Mouse (Mus musculus): ENCODE measurements around the gene Pih1d2.

Gene Pih1d2

DNA sequence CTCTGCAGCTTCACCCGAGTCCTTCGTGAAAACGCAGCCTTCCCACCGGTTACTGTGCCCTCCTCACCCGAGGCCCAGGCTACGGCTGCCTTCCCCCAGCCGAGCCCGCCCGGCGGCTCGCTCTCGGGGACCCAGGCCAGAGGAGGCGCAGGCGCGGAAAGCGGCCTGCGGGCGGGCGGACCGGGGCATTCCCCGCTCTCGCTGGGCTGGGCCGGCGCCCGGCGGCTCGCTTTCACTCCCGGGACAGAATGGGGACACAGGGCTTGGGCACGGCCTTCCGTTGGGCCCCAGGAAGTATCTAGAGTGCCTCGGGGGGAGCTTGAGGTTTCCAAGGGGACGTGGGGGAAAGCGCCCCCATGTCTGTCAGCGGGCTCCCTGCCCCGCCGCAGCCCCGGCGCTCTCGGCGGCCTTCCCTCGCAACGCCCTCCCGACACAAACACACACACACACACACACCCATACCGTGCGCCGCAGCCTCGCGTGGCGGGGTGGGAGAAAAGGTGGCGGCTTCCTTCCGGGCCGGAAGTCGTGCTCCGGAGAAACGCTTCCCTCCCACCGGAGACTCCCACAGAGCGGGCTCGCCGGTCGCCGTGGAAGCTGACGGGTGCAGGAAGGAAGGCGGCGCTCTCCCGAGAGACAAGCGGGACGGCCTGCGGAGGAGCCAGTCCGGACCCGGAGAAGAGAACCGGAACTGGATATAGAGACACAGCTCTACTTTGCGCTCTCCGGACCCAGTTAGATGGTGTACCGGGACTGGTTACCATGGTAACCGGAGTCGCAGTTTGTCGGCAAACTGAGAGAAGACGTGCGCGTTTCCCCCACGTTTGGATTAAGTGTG, at the start of gene Pih1d2, which contains the start of gene Nkapd1:
Gene Pih1d2, plus strand, starts transcription at position 556 of the 838 bp plus-strand sequence.
Gene Nkapd1, minus strand, starts transcription at position 699 of the 838 bp plus-strand sequence.
- peak; percentile 83 for DNase-seq (ENCODE audit: low read depth, low spot score)

DNA sequence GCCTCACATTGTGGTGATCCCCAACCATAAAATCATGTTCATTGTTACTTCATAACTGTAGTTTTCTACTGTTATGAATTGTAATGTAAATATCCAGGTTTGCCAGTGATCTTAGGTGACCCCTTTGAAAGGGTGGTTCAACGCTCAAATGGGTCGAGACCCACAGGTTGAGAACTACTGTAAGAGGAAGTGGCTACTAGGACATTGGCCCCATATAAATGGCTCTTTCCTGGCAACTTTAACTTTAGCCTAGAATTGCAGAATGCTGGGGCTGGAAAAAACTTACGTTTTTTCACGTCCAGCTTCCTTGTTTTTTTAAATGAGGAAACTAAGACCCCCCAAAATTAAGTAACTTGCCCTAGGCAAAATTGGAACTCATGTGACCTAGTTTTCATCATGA, 49.7 kb upstream of the Pih1d2 start:
- no peak for DNase-seq (ENCODE audit: low read depth, low spot score)

DNA sequence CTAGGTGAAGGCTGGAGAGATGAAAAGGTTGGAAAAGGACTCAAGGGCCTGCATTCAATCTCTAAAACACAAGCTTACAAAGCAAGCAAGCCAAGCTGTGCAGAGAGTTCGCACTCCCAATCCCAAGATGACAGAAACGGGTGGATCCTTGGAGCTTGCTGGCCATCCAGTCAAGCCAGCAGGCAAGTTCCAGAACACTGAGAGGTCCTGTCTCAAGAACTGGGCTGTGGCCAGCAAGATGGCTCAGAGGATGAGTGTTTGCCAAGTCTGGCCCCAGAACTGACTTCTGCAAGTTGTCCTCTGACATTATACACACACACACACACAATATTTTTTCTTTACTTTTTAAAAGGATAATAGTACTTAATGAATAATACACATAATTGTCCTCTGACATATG, 49.2 kb upstream of the Pih1d2 start:
- DNase-seq (ENCODE audit: low read depth, low spot score), result no peak

DNA sequence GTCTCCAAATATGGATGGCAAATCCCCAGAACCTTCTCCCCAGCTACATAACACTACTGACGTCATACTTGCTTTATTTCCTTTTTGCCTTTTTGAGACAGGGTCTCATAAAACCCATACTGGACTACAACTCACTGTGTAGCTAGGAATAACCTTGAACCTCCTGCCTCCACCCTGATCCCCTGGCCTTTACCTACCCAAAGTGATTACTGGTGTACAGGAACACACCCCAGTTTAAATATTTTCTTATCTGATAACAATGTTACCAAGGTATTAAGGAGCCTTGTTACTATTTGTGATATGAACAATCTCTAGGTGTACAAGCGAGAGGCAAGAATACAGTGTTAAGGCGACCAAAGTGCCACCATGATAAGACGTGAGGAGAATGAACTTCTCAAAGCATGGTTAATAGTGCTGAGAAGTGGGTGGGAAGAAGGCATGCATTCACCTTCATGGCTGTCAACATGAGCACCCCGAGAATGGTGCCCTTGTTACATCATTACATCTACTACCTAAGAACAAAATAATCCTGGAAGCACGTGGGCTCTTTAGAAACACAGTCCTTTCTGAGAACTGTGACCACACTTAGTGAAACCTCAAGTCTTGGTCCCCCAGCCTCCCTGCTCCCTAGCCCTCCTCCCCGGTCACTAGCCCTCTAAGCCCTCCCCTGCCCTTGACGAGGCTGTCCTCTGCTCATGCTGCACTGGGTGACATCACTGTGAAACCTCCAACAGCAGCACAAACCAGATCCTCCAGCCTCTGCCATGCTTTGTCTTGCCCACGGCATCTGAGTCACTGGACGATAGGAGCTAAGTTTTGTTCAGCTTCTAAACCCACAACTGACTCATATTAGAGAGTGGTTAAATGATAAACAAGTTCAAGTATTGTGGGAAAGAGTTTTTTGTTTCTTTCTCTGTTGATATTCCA, 47.3 kb upstream of the Pih1d2 start:
- no peak for DNase-seq (ENCODE audit: low read depth, low spot score)

DNA sequence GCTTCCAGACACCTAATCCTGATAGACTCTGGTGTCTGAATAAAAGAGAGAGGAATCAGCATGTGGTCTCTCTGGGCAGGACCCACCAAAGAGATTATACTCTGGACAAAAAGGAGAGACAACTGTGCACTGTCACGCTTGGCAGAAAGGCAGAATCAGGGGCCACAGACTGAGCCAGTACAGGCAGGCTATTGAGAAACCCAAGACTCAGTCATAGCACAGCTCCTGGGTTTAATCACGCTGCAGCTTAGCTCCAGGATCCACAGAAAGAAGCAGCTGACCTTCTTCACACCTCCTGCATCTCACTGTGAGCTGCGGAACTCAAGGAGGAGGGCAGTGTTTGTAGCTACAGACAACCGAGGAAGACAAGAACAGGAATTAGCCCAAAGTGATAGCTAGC, 36.8 kb upstream of the Pih1d2 start:
- no peak for DNase-seq (ENCODE audit: low read depth, low spot score)

DNA sequence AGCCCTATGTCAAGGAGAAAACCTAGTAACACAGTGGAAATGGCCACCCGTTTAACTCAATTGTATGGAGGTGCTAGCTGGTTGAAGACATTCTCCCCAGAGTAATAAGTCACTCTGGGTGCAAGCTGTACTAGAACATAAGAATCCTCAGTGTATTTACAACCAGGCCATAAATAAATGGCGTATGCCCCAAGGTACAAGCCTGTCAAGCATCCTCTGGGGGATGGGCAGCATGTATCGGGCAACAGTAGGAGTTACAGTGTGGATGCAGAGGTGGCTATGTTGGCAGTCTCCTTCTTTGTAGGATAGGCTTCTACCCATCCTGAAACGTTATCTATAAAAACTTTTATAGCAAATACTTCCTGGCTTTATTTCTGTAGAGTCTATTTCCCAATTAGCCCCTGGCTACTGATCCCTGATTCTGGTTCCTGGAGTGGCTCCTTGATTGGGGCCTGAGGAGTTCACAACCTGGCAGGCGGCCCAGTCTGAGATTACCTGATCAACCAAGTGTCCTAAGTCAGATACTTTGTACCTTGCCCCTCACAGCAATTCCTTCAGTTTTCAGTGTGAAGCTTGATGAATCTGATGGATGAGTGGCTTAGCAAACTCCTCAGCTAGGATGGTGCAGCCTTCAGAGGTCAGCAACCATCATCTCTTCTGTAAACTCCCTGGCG, 31.8 kb upstream of the Pih1d2 start:
- DNase-seq (ENCODE audit: low read depth, low spot score), result no peak

DNA sequence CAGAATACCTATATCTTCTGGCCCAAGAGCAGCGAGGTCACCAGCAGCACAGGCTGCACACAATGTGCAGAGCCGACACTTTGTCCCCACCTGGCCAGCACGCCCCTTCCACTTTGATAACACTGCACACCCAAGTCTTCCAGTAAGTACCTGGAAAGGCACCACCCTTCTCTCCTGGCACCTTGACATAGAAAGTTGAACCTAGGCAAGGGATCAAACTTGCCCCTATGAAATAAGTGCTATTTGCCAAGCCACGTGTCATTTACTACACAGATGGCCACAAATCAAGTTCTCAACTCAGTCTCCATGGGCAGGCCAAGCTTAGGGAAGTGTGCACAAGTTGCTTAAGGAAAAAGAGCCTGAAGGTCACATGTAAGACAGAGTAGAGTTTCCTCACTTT, 30.2 kb upstream of the Pih1d2 start:
- no peak for DNase-seq (ENCODE audit: low read depth, low spot score)

DNA sequence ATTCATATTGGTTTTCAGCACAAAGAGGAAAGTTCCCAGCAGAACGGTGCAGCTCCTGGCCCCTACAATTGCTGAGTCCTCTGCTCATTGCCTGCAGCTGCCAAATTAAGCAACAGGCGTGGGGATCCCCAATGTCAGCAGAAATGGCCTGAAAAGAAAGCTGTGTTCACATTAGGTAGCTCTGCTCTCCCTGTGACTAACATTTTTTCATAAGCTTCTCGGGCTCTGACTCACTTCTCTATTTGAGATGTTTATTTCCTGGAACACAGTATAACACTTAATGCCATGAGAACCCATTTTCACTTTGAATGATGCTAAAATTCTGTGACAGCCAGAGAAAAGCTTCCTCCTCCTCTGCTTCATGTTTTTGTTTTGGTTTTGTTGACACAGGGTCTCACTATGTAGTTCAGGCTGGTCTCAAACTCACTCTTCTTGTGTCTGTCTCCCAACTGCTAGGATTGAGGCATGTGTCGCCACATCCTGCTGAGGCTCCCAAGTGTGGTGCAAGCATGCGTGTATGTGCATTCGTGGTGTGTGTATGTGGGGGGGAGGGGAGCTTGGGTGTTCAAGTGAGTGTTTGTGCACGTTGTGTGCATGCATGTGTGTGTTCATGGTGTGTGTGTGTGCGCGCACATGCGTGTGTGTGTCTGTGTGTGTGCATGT, 26.1 kb upstream of the Pih1d2 start:
- no peak for DNase-seq (ENCODE audit: low read depth, low spot score)

DNA sequence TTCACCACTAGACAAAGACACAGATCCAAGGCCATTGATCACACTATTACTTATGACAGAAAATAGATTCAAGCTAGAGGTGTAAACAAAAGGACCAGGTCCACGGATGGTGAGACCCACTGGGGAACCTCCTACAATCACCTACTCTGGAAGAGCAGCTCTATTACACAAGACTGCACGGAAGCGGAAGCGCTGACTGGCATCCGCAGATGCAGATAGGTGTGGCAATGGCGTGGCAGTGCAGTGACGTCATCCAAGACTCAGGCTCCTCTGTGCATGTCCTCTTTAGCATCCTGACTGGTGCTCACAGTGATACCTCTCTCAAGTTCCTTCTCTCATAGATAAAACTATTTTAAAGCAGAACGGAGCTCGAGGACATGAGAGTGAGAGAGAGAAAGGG, 24.2 kb upstream of the Pih1d2 start:
- no peak for DNase-seq (ENCODE audit: low read depth, low spot score)

DNA sequence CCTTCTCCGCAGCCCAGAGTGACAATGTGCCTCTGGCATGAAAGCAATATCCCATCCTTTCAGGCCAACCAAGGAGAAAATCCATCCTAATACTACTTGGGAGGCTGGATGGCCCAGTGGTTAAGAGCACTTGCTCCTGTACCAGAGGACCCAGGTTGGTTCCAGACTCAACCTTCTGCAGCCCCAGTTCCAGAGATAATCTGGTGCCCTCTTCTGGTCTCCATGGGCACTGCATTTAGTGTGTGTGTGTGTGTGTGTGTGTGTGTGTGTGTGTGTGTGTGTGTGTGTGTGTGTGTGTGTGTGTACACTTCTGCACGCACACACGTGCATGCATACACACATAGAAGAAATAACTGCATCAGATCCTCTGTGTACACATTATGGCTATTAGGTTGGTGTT, 23.6 kb upstream of the Pih1d2 start:
- no peak for DNase-seq (ENCODE audit: low read depth, low spot score)

DNA sequence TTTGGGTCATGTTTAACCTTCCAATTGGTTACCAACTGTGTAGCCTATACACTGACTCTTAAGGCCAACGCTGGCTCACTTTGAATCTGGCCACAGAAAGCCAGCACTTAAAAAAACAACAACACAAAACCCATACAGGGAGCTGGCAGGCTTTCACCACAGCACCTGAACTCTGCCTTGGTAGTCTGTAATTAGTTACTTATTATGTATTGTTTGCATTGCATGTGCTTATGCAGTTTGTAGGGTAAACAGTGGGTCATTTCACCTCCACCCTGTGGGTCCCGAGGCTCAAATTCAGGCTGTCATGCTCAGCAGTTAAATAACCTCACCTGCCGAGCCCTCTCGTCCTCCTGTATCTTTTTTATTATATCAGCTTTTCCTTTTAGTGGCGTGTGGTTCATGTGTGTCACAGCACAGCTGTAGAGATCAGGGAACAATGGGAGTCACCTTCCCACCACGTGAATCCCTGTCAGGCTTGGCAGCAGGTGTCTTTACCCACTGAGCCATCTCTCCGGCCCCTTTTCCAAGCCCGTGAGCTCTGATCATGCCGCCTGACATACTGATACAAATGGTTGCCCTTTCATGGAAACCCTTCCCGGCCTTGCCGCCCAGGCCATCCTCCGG, 22.2 kb upstream of the Pih1d2 start:
- no peak for DNase-seq (ENCODE audit: low read depth, low spot score)

DNA sequence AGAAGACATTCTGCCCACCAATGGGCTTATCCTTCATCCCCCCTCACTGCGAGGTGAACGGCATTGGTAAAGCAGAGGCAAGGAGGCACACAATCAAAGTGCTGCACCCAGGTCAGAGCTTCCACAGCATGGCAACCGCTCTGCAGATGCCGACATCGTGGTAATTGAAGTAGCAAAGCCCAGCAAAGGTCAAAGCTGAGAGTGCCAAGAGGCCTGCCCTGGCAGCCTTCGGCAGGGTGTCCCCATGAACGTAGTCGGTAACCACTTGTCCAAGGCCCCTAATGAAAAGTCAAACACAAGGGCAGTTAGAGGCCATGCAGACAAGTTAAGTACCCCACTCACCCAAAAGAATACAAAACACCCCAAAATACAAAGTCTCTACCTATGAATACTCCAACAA, 20.1 kb upstream of the Pih1d2 start:
- no peak for DNase-seq (ENCODE audit: low read depth, low spot score)

DNA sequence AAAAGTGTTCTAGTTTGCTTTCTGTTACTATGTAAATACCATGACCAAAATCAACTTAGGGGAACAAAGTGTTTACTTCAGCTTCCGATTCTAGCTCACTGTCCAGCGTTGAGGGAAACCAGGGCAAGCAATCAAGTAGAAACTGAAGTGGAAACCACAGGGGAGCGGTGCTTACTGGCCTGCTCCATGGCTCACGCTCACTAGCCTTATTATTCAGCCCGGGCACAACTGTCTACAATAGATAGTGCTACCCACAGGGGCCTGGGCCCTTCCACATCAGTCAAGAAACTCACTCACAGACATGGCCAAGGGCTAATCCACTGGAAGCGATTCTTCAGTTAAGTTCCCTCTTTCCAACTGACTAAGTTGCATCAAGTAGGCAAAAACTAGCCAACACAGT, 15.6 kb upstream of the Pih1d2 start:
- DNase-seq (ENCODE audit: low read depth, low spot score), result no peak

DNA sequence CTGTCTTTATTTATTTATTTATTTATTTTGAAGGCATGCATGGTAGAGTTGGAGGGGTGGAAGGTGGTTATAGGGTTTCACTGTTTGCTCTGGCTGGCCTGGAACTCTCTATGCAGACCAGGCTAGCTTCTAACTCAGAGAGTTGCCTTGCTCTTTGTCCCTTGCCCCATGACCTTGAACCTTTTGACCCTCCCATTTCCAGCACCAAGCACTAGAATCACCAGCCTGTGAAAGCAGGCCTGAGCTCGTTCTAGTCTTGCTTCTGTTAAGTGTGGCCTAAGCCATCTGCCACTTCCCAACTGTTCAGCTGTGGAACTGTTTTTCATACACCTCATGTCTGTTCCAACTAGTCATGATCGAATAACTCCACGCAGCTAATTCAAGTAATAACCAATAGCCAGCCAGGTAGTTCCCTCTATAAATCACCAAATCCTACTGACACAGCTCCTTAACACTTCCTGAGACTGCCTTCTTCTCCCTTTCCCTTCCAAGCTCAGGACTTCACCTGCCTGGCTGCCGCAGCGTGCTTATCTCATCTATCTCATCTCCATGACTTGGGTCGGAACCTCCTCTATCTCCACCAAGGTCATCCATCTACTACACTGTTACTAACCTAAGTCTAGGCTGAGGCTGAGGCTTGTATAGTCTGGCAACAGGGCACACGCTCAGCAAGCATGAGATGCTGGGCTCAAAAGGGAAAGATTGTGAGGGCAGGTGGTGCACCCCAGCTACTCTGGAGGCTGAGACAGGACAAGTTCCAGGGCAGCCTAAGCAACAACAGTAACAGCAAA, 14.9 kb upstream of the Pih1d2 start:
- no peak for DNase-seq (ENCODE audit: low read depth, low spot score)

DNA sequence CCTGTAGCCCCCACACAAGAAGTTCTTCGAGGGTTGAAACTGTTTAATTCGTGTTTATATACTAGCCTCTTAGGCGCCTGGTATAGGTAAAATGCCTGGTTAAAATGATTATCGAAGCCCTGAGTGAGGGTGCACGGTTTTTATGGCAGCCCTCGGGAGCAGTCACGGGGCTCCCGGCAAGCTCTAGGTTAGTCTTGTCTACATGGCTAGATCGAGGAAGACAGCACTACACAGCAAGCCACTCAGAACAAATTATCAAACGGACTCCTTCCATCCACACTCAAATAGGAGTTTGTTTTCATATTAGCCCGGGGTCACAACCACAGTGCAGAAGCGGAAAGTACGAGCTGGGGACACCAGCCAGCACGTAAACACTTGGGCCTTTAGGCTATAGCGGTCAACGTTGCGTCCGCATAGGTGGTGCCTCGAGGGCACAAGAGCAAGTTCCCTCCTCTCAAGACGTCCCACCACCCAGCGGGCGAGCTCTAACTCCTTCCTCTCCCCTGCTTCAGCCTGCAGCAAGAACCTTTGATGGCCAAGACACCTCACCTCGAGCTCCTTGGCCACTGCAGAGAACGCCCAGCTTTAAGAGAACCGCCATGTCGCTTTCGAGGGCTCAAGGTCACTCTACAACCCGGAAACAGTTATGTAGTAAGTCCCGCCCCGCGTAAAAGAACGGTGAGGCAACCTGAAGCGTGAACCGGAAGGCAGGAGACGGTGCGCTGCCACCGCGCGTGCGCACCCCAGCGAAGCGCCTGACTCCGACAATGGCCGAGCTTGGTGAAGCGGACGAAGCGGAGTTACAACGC, 13.7 kb upstream of the Pih1d2 start, which contains the start of the genes Sdhd and Timm8b:
Gene Sdhd, minus strand, starts transcription at position 624 of the 809 bp plus-strand sequence.
Gene Timm8b, plus strand, starts transcription at position 722 of the 809 bp plus-strand sequence.
- peak; percentile 94 for DNase-seq (ENCODE audit: low read depth, low spot score)

DNA sequence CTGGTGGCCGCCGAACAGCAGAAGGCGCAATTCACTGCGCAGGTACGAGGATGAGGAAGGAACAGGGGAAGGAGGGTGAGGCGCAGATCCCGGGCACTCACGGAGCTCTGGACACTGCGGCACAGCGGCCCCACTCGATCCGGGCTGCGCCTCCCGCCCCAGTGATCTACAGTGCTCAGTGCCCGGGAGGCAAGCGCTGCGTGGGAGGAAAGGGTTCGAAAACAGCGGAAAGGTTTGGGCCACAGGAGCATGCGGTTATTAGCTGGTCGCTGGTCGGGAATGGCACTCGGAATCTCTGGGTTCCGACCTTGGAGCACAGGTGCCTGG, 13.2 kb upstream of the Pih1d2 start:
- no peak for DNase-seq (ENCODE audit: low read depth, low spot score)

DNA sequence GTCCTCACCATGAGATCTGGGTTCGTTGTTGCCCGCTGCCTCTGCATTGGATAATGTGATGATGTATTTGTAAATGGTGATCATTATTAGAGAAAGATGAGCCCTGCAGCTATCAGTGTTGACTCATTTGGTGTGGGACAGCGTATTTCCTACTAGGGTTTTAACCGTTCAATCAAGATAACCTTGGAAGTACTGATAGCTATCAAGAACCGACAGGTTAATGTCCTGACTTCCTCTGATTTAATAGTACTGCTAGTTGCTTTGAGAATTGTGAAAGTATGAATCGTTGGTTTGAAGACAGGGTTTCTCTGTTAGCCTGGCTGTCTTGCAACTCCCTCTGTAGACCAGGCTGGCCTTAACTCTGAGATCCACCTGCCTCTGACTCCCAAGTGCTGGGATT, 12.8 kb upstream of the Pih1d2 start:
- DNase-seq (ENCODE audit: low read depth, low spot score), result no peak

DNA sequence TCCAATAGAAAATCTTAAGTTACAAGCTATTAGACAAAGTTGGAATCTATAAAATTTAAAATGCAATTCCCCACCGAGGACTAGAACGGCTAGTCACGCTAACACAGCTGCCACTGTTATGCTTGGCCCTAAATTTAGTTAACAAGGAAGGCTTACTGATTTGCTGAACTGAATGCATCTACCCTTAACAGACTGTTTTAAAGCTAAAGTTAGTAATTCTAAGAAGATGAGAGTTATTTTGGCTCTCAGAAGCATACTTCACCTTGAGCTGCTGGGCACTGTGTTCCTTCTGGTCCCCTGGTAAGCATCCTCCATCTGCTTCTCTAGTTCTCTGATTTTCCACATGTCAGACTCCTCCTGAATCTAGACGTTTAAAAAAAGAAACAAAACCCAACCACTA, 5.0 kb upstream of the Pih1d2 start:
- DNase-seq (ENCODE audit: low read depth, low spot score), result no peak

DNA sequence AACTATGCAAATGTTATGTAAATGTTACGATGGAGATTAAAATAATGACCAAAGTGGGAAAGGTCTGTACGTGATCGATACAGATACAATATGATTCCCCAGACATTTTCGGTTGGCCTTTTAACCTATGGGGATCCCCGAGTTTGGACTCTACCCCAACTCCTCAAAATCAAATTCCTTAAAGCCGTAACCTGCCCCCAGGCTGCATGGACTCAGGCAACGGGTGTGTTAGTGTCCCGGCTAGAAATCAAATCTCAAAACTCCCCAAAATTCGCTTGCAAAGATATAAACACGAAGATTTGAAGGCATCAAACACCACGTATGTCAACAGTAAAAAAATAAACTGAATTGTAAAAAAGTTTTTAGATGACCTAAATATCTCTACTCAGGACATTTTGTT, 960 bp upstream of the Pih1d2 start:
- no peak for DNase-seq (ENCODE audit: low read depth, low spot score)

Data from retina, postnatal 7 days (tissue).